Mouse (Mus musculus): ENCODE measurements at regions not wholly inside any gene's neighbourhood (a gene's known extent, or its start where the extent isn't known, plus 50 kb on each side); places are given as distances from the start of the nearest gene placed in this dataset.

DNA sequence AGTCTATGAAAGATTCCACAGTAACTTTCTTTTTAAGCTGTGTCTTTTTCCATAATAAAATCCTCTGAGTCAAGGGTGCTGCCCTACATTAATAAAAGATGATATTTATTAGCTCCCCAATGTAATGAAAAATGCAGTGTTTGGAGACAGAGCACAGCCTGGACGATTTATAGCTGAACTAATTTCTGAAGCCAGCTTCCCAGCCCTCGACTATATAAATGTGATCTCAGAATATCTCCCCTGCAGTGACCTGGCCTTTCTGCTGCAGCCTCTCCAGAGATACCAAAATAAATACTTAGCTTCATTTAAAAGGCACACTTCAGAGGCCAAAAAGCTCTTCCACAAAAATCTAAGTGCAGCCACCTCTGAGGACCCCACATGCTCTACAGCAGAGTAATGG is 534.7 kb downstream of the Zfp619 start:
- no peak for DNase-seq

DNA sequence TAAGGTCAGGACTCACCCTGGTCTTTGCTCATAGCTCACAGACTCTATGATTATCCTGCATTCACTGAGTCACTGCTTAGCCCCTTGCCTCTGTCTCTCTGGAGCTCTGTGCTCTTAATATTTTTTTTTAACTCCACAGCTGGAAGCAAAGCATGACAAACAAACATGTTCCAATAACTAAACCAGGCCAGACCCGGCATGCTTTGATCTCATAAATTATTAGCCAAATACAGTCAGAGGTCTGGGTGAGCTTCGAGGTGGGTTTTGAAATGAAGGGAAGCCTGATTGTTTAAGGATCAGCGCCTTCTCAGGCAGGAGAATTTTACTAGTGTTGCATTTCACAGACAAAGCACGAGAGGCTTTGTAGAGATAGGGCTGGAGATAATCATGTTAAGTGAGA is 541.3 kb downstream of the Zfp619 start:
- DNase-seq, result no peak

DNA sequence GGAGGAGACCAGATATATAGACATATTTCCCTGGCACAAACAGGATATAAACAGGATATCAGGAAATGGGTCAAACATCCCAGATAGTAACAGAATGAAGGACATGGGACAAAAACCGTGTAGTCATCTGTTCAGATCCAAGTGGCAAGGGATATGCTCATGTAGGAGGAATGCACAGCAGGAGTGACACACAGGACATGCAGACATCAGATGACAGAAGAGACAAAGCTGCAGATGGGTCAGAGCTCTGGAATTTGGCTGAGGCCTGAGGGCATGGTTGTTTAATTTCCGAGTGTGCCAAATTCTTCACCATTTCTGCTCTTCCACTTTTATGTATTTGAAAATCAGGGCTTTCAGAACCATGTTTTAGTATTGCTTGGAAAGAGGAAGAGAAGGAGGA is 547.1 kb downstream of the Zfp619 start:
- no peak for DNase-seq

DNA sequence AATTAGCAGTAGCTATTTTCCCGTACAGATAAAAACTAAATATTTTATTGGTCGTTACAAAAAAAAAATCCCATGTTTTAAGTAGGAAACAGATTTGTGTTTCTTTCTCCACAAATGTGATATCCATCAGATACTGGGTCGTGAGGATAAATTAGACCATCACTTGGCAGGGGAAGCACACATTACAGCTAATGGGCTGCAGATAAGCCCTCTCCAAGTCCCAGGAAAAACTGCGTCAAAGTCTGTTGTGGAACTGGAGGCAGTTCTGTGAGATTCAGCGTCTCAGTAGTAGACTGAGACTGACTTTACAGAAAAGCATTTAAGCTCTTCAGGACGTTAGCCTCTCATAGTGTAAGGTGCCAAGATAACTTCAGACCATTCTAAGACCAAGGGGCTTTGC is 548.0 kb downstream of the Zfp619 start:
- no peak for DNase-seq

DNA sequence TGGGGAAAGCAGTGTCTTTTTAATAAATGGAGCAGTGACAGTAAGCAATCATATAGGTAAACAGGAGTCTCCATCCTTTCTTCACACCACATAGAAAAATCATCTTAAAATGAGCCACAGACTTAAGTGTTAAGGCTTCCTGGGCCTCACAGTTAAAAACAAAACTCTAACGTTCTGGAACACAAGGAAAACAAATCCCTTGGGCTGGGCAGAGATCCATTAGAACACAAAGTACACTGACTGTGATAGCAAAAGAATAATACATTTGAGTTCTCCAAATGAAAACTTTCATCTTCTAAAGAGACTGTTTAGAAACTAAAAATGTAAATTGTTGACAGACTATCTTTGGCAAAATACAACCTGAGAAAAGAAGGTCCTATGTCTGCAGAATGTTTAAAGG is 549.8 kb downstream of the Zfp619 start:
- DNase-seq, result no peak

DNA sequence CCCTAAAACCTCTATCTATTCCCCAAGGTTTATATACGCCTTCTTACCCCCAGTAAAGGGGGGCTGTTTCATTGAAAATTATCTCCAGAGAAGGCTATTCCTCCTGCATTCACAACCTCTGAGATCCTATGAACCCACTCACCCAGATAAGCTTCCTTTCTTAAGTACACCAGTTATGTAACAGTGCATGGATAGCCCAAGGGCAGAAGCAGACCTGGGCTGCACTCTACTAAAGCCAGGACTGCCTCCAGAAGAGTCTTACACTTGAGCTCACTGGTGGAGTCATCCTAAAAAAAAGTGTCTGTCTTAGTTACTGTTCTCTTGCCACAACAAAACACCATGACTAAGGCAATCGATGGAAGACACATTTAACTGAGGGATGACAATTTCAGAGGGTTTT is 553.7 kb downstream of the Zfp619 start:
- no peak for DNase-seq

DNA sequence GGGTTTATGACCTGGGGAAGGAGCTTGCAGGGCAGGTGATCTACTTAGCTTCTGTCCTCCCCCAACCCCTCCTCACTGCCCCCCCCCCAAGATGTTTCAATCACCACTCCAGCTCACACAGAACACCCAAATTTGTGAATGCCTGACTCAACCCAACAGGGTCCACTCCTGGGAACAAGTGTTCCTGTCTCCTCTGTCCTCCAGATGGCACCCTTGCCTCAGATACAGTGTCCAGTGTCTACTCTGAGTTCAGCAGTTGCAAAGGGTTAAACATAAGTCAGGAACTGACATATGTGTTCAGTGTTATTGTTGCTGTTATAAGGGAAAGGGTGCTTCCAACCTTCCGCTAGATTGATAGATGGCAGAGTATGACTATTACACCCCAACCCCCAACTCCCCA is 554.9 kb downstream of the Zfp619 start:
- no peak for DNase-seq

DNA sequence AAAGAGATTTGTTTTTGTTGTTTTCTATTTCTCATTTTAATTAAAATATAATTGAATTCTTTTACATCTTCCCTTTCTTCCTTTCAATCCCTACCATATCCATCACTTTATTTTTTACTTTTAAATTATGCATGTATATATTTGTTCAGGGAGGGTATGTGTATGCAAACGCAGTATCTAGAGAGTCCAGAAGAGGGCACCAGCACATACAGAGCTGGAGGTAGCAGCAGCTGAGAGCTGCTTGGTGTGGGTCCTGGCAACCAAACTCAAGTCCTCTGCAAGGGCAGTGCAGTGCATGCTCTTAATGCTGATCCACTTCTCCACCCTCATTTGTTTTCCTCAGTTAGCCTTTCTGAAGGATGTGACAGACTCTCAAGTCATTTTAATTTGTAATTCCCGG is 568.7 kb downstream of the Zfp619 start:
- peak; percentile 25 for DNase-seq

DNA sequence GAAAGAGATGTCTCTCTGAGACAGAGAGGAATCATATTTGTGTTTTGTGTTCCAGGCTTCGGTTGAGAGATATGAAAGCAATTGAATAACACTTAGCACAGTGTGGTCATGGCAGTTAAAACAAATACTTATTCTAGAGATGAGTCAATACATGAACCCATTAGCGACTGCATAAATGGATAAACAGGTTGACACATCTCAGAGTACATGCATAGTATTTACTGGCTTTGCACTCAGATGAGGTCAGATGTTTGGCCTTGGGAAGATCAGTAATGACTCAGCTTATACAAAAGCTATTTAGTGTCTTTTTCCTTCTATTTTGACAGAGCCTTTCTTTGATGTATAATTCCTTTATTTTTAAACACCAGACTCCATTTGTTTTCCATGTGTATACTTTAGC is 579.5 kb downstream of the Zfp619 start:
- DNase-seq, result no peak

DNA sequence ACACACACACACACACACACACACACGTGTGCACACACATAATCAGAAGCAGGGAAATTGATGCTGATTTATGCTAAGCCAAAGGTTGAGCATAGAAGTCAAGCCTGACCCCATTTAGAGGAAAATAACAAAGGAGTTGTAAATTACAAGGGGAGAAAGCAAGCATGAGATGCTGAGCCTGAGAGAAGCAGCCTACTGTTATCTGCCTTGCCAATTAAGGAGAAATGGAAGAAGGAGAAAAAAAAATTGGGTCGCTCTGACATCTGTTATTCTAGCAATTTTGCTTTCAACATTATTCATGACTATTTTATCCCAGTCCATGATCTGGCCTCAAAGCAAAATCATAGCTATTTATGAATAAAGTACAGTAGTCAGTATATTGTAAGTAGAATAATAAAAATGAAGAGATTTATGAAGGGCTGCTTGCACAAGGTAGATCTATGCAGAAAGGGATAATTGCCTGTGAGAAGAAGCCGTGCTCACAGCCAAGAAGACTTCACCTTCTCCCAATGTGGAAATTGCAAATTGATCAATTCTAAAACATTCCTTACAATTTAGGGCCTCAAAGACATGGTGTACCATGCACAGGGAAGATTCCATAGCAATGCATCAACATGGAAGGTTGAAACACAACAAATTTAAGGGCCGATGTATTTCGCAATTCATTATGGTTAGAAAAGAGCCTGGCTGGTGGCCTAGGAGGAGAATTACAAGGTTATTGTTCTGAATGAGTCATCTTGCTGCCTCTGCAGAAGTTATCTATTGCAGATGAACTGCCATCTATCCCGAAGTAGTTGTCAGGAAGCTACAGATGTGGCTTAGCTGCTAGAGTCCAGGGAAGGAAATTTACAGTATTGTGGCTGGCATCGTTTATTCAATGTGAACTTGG is 585.7 kb downstream of the Zfp619 start:
- no peak for DNase-seq

DNA sequence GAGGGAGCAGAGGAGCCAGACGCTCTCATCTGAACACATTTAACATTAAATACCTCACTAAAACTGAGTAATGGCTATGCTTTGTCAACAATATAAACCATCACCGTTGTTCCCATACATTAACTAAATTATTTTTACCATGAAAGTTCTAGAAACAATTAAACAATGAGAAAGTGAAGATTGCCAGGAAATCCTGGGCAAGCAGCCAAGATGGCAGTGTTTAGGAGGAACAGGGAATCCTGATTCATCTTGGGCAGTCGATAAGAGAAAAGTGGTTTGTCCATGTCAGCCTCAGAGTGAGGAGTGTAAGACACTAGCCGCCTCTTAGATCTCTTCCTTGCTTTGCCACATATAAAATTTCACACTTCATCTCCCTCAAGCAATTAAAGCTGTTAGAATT is 625.3 kb downstream of the Zfp619 start:
- DNase-seq, result no peak

DNA sequence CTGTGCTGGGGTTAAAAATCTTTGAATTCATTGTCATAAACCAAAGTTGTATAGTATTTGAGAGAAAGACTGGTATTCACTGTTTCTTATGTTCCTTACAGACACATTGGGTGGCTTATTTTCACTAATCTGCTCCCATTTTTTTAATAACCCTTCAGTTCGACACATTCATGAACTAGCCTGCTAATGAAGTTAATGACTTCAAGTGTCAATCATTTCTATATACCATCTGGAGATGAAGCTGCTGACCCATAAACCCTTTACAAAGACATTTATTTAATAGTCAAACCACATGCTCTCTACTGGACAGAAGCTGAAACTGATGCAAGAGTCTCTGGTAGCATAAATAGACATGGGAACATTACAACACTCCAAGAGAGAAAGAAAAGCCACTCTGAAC is 626.9 kb downstream of the Zfp619 start:
- no peak for DNase-seq

DNA sequence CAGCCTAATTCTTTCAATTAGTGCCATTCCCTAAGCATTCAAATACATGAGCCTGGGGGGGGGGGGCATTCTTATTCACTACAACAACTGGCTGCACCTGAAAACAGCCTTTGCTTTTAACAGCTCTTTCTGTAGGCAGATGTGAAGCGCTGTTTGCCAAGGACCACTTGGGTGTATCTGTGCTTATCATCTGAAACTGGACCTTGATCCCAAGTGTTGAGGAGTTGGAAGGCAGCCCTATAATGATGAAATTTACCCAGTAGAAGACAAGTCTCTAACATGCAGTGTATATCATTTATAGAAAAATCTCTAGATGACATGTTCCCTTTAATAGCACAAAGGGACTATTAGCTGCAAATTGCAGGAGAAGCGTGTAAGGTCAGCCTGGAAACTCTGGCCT is 660.0 kb downstream of the Zfp619 start:
- DNase-seq, result no peak

DNA sequence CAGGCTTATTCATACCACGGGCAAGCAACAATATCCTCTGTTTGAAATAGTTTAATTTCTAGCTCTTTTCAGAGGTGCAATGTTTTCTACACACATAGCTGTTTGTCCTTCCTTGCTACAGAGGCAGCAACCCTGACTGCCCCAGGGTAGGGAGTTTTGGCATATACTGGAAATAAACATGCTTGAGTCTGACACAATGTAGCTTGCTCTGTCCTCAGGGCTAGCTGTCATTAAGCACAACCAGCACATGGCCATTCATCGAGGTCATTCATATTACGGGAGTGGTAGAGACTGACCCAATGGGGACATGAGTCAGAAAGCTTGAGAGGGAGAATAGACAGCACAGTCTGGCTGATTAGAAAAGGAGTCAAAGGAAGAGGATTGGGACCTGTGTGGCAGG is 677.8 kb downstream of the Zfp619 start:
- no peak for DNase-seq

DNA sequence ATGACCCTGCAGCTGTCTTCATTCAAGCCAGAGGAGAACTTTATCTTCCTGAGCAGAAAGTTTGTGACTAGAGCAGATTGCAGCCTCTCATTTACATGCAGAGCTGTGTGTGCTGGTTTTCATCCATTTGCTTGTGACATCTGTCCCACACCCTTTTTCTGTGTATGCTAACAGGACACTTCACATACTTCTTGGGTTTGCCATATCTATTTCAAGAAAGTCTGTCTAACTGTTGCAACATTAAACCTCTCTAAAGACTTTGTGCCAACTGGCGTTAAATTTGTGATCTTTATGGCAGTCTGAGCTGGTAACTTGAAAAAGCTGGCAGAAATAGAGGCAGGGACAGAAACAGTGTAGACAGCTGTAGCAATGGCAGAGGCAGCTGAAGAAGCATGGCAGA is 685.0 kb downstream of the Zfp619 start:
- no peak for DNase-seq

DNA sequence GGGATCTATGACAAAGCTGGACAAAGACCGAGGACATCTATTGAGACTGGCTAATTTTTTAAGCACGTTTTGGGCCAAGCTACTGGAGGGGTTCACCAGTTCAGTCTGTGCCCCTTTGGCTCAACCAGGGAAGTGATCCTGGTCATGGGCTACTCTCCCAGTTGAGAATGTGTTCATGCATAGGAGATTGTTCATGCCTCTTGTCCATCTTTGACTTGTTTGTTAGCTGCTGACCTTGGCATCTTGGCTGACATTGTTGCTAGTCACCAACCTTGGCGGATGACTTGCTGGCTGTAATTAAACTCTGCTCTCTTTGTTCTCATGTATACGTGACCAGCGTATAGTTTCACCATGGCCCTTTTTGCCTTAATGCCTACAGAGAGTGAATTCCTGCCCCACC is 686.2 kb upstream of the Vstm2b start:
- DNase-seq, result no peak

DNA sequence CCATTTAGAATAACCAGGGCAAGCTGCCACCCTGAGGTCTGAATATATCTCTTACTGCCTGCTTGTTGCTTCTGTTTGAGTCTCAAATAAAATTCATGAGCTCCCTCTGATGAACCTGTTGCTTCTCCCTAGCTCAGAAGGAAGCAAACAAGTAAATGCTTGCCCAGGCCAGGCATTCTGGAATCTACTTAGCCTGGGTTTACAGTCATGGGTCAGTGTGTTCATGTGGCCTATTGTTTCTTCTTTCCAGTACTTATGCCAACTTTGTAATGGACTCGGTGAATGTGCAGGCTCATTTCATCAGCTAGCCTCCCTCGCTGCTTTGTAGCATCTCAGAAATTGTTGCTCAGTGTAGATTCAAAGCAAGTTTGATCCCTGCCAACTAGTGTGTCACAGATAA is 685.6 kb upstream of the Vstm2b start:
- no peak for DNase-seq

DNA sequence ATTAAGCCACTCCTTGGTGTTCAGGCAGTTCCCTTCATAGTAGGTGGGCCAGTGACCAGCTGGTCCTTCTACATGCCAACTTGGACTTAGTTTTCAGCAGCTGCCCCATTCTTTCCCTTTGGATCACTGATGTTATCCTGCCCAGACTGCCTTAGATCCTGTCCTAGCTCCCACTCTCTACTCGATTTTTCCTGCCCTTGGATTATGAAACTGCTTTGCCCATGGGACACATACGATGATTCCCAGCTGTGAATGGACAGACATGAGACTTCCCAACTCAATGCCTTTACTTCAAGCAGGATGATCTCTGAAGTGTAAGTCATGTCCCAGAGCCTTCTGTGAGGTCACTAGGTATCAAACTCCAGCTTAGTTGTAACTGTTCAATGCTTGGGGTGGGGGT is 684.5 kb upstream of the Vstm2b start:
- DNase-seq, result no peak

DNA sequence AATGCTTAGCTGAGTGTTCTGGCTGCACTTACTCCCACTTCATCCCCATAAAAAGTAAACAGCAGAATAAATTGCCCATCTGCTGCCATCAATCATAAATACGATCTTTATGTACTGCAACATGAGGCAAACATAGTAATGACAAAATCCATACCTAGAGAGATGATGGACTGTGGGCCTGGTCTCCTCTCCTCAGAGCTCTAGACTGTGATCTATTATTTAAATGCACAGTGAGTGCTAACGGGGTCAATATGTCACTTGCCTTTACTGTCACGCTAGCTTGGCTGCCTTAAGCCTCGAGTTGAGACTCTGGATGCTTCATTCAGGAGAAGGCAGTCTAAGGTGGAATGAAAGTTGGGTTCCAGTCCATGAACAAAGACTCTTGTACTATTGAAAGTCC is 683.7 kb upstream of the Vstm2b start:
- DNase-seq, result no peak

DNA sequence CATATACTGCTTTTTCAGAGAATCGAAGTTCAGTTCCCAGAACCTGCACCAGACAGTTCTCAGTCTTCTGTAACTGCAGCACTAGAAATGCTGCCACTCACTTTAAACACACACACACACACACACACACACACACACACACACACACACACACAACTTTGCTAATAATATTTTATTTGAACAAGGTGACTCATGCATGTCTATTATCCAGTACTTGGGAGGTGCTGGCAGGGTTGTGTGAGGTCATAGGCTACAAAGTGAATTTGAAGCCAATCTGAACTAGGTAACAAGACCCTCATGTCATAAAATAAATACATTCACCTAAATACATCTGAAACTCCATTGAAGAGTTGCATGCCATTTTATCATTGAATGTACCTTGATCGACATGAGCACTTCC is 682.9 kb upstream of the Vstm2b start:
- no peak for DNase-seq

DNA sequence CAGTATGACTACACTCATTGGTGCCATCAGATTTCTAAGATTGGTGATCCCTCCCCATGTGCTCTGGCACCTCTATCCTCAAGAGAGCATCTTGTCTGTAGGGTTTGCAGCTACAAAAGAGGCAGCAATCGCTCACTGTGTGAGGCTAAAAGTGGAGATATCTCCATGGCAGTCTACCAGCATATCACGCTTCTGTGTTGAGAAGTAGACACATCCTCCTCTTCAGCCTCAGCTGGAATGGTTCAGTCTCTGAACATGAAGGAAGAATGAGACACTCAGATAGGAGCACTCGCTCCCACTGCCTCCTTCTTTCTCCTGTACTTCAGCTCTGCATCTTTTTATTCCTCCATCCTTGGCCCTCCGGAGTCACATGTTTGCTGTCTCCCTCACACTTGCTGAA is 677.6 kb upstream of the Vstm2b start:
- no peak for DNase-seq

DNA sequence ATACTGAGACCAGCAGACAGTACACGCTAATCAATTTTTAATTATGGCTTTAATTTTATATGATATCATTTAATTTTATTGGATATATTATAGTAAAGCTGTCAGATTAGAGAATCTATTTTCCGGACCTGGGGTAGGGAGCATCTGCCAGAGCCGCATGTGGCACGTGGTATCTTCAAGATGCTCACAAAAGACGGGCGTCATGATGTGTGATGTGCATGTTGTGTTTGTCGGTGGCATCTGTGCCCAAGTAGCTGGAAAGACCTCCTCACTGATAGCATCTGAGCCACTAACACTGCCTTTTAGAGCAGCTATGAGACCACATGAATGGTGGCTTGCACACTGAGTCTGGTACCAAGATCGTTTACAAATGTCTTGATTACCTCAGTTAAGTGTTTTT is 652.9 kb upstream of the Vstm2b start:
- DNase-seq, result no peak

DNA sequence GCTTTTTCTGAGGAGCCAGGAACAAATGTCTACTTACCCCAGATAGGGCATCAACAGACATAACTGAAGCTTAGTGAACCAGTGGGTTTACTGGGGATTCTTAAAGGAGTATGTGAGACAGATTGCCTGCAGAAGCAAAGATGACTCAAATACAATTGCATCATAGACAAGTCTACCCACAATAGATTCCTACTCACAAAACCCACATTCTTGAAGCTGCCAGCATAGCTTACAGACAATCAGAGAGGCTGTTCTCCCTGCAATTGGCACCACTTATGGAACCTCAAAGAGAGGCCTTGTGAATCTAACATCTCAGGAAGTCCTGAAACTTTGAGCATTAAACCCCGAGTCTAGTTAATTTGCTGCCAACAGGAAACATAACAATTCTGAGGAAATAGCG is 649.6 kb upstream of the Vstm2b start:
- DNase-seq, result no peak

DNA sequence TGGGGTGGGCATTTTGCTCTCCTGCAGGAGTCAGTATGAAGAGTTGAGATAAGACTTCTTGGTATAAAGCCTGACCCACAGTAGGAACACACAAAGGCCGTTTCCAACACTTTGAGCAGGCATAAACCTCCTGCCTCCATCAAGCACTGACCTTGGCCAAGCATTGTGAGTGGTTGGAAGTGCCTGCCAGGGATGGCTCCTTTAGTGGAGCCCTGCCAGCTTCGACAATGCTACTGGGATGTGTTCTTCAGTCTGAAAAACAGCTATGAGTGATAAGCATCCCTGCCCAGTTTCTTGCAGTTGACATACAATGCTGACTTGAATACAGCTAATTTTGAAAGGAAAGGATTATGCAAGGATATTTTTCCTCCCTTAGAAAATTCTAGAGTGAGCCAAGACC is 644.6 kb upstream of the Vstm2b start:
- no peak for DNase-seq

DNA sequence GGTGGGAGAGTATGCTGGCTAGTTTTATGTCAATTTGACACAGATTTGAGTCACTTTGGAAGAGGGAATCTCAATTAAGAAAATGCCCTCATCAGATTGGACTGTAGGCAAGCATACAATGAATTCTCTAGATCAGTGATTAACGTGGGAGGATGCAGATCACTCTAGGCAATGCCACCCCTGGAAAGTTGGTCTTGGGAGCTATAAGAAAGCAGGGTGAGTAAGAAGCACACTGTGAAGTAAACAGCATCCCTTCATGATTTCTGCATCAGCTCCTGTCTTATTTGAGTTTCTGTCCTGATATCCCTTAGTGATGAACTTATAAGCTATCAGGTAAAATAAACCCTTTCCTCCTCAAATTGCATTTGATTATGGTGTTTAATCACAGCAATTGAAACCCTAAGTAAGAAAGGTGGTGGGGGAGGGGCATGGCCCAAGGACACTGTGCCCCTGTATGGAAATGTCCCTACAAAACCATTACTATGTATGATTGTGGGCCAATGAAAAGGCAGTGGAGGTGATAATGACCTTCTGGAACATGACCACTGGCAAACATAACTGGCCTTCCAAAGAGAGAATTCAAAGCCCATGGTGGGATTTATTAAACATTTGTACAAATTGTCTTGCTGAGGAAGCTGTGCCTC is 640.3 kb upstream of the Vstm2b start:
- DNase-seq, result no peak
